Mouse (Mus musculus) cerebellum, adult 2 months (tissue): Measurements from ENCODE around the gene Ttbk1. TPM values are rescaled to one million over a fixed set of nuclear protein-coding genes. Genes with fewer than 3 reads are reported as not detected.

Source experiments
- DNase-seq, 2 experiments: peaks; one replicate each; pipeline ENCODE4 v3.0.0; 2021
- H3K27ac ChIP-seq: fragments of 200-500 bp; 2 replicates; pipeline ENCODE4 v1.5.1; 2012; ENCODE audit warnings: low read length, control low read depth, inconsistent platforms; ENCODE audit not compliant: insufficient read depth
- H3K27me3 ChIP-seq: fragments of 200-500 bp; 2 replicates; pipeline ENCODE4 v1.6.1; 2012; ENCODE audit warnings: inconsistent platforms, mild to moderate bottlenecking, low read length, moderate library complexity; ENCODE audit not compliant: control insufficient read depth, insufficient read depth
- H3K4me1 ChIP-seq: fragments of 200-500 bp; 2 replicates; pipeline ENCODE4 v1.6.1; 2011; ENCODE audit warnings: low read length; ENCODE audit not compliant: control insufficient read depth, insufficient read depth
- H3K4me3 ChIP-seq: fragments of 200-500 bp; replicated peaks from 2 replicates; pipeline ENCODE3; 2011; ENCODE audit warnings: mild to moderate bottlenecking, low read depth, low read length, control low read depth; ENCODE audit not compliant: insufficient read depth
- CTCF ChIP-seq: fragments of 200-500 bp; IDR thresholded peaks from 2 replicates; pipeline ENCODE4 v1.5.1; 2011; ENCODE audit warnings: low read depth, mild to moderate bottlenecking, control low read depth, low read length, moderate library complexity, borderline replicate concordance; ENCODE audit not compliant: insufficient read depth
- POLR2A ChIP-seq: fragments of 200-500 bp; IDR thresholded peaks from 2 replicates; pipeline ENCODE4 v1.6.1; 2011; ENCODE audit warnings: low read length, control low read depth, borderline replicate concordance; ENCODE audit not compliant: insufficient read depth
- WGBS: fragments of 180-500 bp; shearing (Covaris S2); methylation state at CpG from one replicate; pipeline ENCODE4 v1.1.7; 2018; 5-methylcytosine and 5-hydroxymethylcytosine counted together
- polyA plus RNA-seq: library from polyadenylated mRNA; depleted of rRNA; stranded (reverse); fragments of >200 nt; gene quantifications from 2 replicates; pipeline ENCODE4 v1.2.3, GENCODE M21; 2012; rRNA removed

Ttbk1 gene
- 46.7 and 47.4 TPM in 2 replicates for polyA plus RNA-seq

- H3K27me3 ChIP-seq, result no peaks in the 10 kb centered on the region
- peak within 1 kb of the TSS; percentile 99 for H3K27ac ChIP-seq
- peak within 1 kb of the TSS; percentile 85 for H3K4me3 ChIP-seq
- no peak for TF ChIP-seq CTCF
- TF ChIP-seq POLR2A, result peak; percentile 67; the same call in 1 of the 2 replicates
- H3K4me1 ChIP-seq, result peaks cover 17% of the 10 kb centered on the region
- DNase-seq, result peak; percentile 80 to 85
- under 1% methylated on average over 22 of the region's 49 CpGs for WGBS
Observed at GRCm38 (mm10) chr17:46487431-46487830, at the start of gene Ttbk1. Gene Ttbk1, minus strand, starts transcription at chr17:46487675.

GRCm38 (mm10) chr17:46525579-46526307, 38.3 kb upstream of the Ttbk1 start:
- Histone ChIP-seq H3K4me1 (no peaks in the 10 kb centered on the region), H3K27me3 (no peaks in the 10 kb centered on the region), H3K27ac (no peak overlapping the region), H3K4me3 (no peak overlapping the region)
- TF ChIP-seq POLR2A, result no peak
- TF ChIP-seq CTCF, result peak; percentile 95
- DNase-seq, result peak; percentile 72 to 77
- WGBS, result 17% methylated on average over 12 of the region's 12 CpGs

GRCm38 (mm10) chr17:46525065-46525464, 37.6 kb upstream of the Ttbk1 start:
- 88% methylated on average over 10 of the region's 10 CpGs for WGBS
- Histone ChIP-seq H3K4me1 (no peaks in the 10 kb centered on the region), H3K4me3 (no peak overlapping the region), H3K27me3 (no peaks in the 10 kb centered on the region), H3K27ac (no peak overlapping the region)
- no peak for TF ChIP-seq CTCF
- no peak for TF ChIP-seq POLR2A
- no peak for DNase-seq

GRCm38 (mm10) chr17:46521963-46522668, 34.6 kb upstream of the Ttbk1 start:
- Histone ChIP-seq H3K27me3 (no peaks in the 10 kb centered on the region), H3K27ac (no peak overlapping the region), H3K4me3 (no peak overlapping the region), H3K4me1 (no peaks in the 10 kb centered on the region)
- 32% methylated on average over 24 of the region's 24 CpGs for WGBS
- no peak for DNase-seq
- TF ChIP-seq CTCF, result peak; percentile 27; the same call in 1 of the 2 replicates
- no peak for TF ChIP-seq POLR2A

GRCm38 (mm10) chr17:46521174-46521573, 33.7 kb upstream of the Ttbk1 start:
- Histone ChIP-seq H3K27me3 (no peaks in the 10 kb centered on the region), H3K4me1 (no peaks in the 10 kb centered on the region), H3K27ac (no peak overlapping the region), H3K4me3 (no peak overlapping the region)
- no peak for DNase-seq
- TF ChIP-seq CTCF (no peak), POLR2A (no peak)
- 79% methylated on average over 9 of the region's 9 CpGs for WGBS

GRCm38 (mm10) chr17:46520385-46520979, 33.0 kb upstream of the Ttbk1 start:
- TF ChIP-seq CTCF (no peak), POLR2A (no peak)
- Histone ChIP-seq H3K4me1 (no peaks in the 10 kb centered on the region), H3K27me3 (no peaks in the 10 kb centered on the region), H3K4me3 (no peak overlapping the region), H3K27ac (no peak overlapping the region)
- WGBS, result 51% methylated on average over 25 of the region's 25 CpGs
- no peak for DNase-seq

- no peak for TF ChIP-seq CTCF
- no peak for TF ChIP-seq POLR2A
- 66% methylated on average over 10 of the region's 10 CpGs for WGBS
- no peak overlapping the region for H3K4me3 ChIP-seq
Observed at GRCm38 (mm10) chr17:46519971-46520370, 32.5 kb upstream of the Ttbk1 start.

More at GRCm38 (mm10) chr17:46519971-46520370, 32.5 kb upstream of the Ttbk1 start:
- Histone ChIP-seq H3K27me3 (no peaks in the 10 kb centered on the region), H3K4me1 (no peaks in the 10 kb centered on the region), H3K27ac (no peak overlapping the region)
- no peak for DNase-seq
